Mouse (Mus musculus) hindbrain, embryonic 15.5 days (tissue): ENCODE data around the gene Foxi1. TPM values are rescaled to one million over a fixed set of nuclear protein-coding genes. Genes with fewer than 3 reads are reported as not detected.

Experiments used
- ATAC-seq: fragments of 200-750 bp; cut with Nextera tagmentation; 2 replicates; pipeline ENCODE4 v1.8.0; 2017; ENCODE audit warnings: low read depth, moderate number of reproducible peaks, moderate TSS enrichment; ENCODE audit not compliant: low FRiP score
- H3K27ac ChIP-seq: fragments of 300-500 bp; sonication (generic); replicated peaks from 2 replicates; pipeline ENCODE4 v1.5.1; 2015; ENCODE audit warnings: mild to moderate bottlenecking, inconsistent platforms
- H3K27me3 ChIP-seq: fragments of 300-500 bp; sonication (generic); 2 replicates; pipeline ENCODE4 v1.6.1; 2015; ENCODE audit warnings: control low read depth, inconsistent platforms
- H3K36me3 ChIP-seq: fragments of 300-500 bp; sonication (generic); 2 replicates; pipeline ENCODE4 v1.6.1; 2015; ENCODE audit warnings: control low read depth, inconsistent platforms
- H3K4me1 ChIP-seq: fragments of 300-500 bp; sonication (generic); replicated peaks from 2 replicates; pipeline ENCODE4 v1.6.1; 2015; ENCODE audit warnings: control low read depth, inconsistent platforms
- H3K4me2 ChIP-seq: fragments of 300-500 bp; sonication (generic); 2 replicates; pipeline ENCODE4 v1.6.1; 2015; ENCODE audit warnings: moderate library complexity, mild to moderate bottlenecking, inconsistent platforms
- H3K4me3 ChIP-seq: fragments of 300-500 bp; sonication (generic); 2 replicates; pipeline ENCODE4 v1.5.1; 2015; ENCODE audit warnings: mild to moderate bottlenecking, inconsistent platforms
- H3K9ac ChIP-seq: fragments of 300-500 bp; sonication (generic); 2 replicates; pipeline ENCODE4 v1.6.1; 2015; ENCODE audit warnings: inconsistent platforms
- H3K9me3 ChIP-seq: fragments of 300-500 bp; sonication (generic); 2 replicates; pipeline ENCODE4 v1.6.1; 2016; ENCODE audit warnings: control low read depth, inconsistent platforms
- WGBS: fragments of 180-500 bp; shearing (Covaris S2); methylation state at CpG from one replicate; pipeline ENCODE4 v1.1.7; 2015; 5-methylcytosine and 5-hydroxymethylcytosine counted together
- polyA plus RNA-seq: library from polyadenylated mRNA; unstranded; fragments of >200 nt; fragmentation: Nextera tagmentation; extraction: Ambion mirVana; gene quantifications from 2 replicates; pipeline ENCODE4 v1.2.1, GENCODE M21; 2015

The Foxi1 gene
- polyA plus RNA-seq, 1 experiment from 2014 or later, result not detected

DNA sequence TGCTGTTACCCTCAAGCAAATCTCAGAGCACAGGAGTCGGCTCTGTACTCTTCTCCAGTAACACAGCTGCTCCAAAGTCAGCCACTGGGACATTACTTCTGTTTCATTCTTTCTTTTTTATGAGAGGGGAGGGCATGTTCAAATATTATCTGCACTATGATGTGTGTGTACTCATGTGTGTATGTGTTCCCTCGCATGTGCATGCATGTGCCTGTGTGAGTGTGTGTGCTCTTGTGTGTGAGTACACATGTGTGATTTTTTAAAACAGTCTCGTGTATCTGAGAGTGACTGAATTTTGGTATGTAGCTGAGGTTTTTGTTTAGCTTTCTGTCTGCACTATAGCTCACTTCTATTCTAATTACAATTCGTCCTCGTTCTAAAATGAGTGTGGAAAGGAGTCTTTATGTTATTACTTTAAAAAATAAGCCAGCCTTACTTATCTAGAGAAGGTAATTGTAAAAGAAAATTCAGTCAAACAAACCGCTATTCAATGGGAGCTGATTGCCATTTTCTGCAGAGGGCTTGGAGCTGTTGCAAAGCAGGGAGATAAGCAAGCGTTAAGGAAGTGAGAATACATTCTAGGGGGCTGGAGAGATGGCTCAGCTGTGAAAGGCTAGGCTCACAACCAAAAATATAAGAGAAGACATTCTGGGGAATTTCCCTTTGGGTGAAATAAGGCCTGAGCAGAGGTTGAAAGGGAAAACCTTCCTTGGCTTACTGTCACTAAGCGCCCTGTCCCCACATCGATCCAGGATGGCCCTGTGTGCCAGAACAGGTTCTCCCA lies 13.5 kb downstream of the Foxi1 start:
- H3K36me3 ChIP-seq, result no peaks in the 10 kb centered on the region
- 72% methylated on average over 9 of the region's 9 CpGs for WGBS
- H3K9me3 ChIP-seq, result no peaks in the 10 kb centered on the region
- H3K27ac ChIP-seq, result no peak overlapping the region
- H3K4me3 ChIP-seq, result no peak overlapping the region
- H3K27me3 ChIP-seq, result no peaks in the 10 kb centered on the region
- no peak for ATAC-seq
- H3K9ac ChIP-seq, result no peak overlapping the region
- H3K4me2 ChIP-seq, result no peak overlapping the region
- no peaks in the 10 kb centered on the region for H3K4me1 ChIP-seq

DNA sequence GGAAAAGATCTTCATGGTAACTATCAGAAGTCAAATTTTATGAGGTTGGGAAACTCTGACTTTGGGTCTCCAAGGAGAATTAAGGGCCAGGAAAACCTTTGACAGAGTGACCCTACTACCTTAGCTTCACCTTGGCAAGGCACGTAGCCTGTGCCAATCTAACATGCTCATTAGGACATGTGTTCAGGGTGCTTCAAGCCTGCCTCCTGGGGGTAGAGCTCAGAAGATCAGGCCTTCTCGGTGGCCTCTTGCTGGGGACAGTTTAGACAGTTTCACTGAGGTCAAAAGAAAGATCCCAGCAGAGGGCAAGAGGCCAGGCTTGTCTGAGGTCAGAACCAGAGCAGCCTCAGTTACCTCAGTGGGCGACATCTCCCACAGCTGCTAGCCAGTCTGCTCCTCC lies 14.2 kb downstream of the Foxi1 start:
- 68% methylated on average over 3 of the region's 3 CpGs for WGBS
- ATAC-seq, result no peak
- H3K27ac ChIP-seq, result no peak overlapping the region

DNA sequence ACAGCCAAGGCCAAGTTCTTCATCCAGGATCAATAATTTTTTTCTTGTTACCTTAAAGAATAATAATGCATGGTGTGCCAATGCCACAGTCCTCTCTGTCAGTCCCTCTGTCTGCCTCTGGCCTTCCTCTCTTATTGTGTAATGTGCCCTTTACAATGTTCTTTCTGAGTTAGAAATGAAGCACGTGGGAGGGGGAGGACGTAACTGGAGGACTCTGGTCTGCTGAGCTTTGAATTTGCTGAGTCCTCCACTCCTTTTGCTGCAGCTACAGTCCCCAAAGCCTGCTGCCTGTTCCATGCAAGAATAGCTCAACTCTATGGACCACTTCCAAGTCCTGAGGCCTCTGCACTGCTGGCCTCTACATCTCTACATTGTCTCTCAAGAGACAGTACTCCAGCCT lies 23.6 kb downstream of the Foxi1 start:
- Histone ChIP-seq H3K4me1 (peaks cover 13% of the 10 kb centered on the region), H3K4me2 (no peak overlapping the region), H3K4me3 (no peak overlapping the region)

More for the DNA sequence above, 14.2 kb downstream of the Foxi1 start:
- no peaks in the 10 kb centered on the region for H3K36me3 ChIP-seq
- H3K4me1 ChIP-seq, result no peaks in the 10 kb centered on the region
- H3K27me3 ChIP-seq, result no peaks in the 10 kb centered on the region
- no peak overlapping the region for H3K4me3 ChIP-seq
- H3K9ac ChIP-seq, result no peak overlapping the region
- no peaks in the 10 kb centered on the region for H3K9me3 ChIP-seq
- no peak overlapping the region for H3K4me2 ChIP-seq

GRCm38 (mm10) chr11:34181214-34182117 lies 26.4 kb downstream of the Foxi1 start:
- ATAC-seq, result peak; percentile 94
- Histone ChIP-seq H3K36me3 (no peaks in the 10 kb centered on the region), H3K4me1 (peaks cover 13% of the 10 kb centered on the region), H3K27ac (no peak overlapping the region), H3K9me3 (no peaks in the 10 kb centered on the region), H3K4me2 (no peak overlapping the region), H3K4me3 (no peak overlapping the region), H3K9ac (no peak overlapping the region), H3K27me3 (no peaks in the 10 kb centered on the region)
- WGBS, result 24% methylated on average over 8 of the region's 8 CpGs

More for the DNA sequence above, 23.6 kb downstream of the Foxi1 start:
- Histone ChIP-seq H3K9me3 (no peaks in the 10 kb centered on the region), H3K9ac (no peak overlapping the region), H3K36me3 (no peaks in the 10 kb centered on the region), H3K27ac (no peak overlapping the region), H3K27me3 (no peaks in the 10 kb centered on the region)
- WGBS, result 69% methylated on average over 2 of the region's 2 CpGs
- ATAC-seq, result no peak

DNA sequence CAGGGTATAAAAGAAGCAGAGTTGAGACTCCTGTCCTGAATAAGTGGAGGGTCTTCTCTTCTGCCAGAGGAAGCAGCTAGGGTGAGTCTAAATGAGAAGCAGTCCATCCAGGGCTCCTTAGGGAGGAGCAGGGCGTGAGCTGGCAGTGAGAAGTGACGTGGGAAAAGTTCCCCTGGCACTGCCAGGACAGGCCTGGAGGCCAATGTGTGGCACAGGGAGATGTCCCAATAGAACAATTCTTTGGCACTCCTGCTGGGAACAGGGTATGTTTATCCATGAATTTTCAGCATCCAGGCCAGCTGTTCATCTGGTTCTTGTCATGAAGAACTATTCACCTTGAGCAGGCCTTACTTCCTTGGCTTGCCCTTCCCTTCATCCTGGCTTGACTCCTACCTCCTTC lies 29.1 kb downstream of the Foxi1 start:
- H3K36me3 ChIP-seq, result no peaks in the 10 kb centered on the region
- no peaks in the 10 kb centered on the region for H3K9me3 ChIP-seq
- no peak overlapping the region for H3K27ac ChIP-seq
- H3K4me1 ChIP-seq, result peaks cover 13% of the 10 kb centered on the region
- ATAC-seq, result no peak
- WGBS, result 69% methylated on average over 2 of the region's 2 CpGs
- no peak overlapping the region for H3K9ac ChIP-seq
- no peaks in the 10 kb centered on the region for H3K27me3 ChIP-seq
- H3K4me2 ChIP-seq, result no peak overlapping the region
- H3K4me3 ChIP-seq, result no peak overlapping the region

- Histone ChIP-seq H3K4me3 (no peak overlapping the region), H3K36me3 (no peaks in the 10 kb centered on the region), H3K4me2 (no peak overlapping the region), H3K27me3 (no peaks in the 10 kb centered on the region), H3K4me1 (0 out of 2 replicates have a peak, but pooled peaks cover under 1% of the 10 kb centered on the region), H3K9ac (no peak overlapping the region), H3K27ac (no peak overlapping the region), H3K9me3 (no peaks in the 10 kb centered on the region)
- ATAC-seq, result no peak
- whole genome bisulfite sequencing, result 90% methylated on average over 1 of the region's 1 CpGs
Measured at GRCm38 (mm10) chr11:34176371-34176770, 31.5 kb downstream of the Foxi1 start.

DNA sequence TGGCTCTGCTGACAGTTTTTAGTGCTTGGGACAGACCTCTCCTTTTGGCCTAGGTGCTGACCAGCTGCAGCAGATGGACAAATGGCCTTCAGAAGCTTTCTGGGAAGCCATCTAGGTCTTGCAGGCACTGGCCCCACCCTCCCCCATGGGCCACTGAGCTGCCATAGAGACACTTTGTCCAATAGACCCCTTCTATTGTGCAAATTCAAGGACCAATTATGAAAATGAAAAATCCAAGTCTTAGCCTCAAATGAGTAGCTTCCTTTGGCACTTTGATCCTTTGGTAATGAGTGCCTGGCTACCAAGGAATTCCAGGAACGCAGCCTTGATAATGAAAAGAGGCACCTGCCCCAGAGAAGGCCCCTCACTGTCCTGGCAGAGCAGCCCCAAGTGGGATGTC lies 36.7 kb downstream of the Foxi1 start:
- Histone ChIP-seq H3K27me3 (no peaks in the 10 kb centered on the region), H3K27ac (no peak overlapping the region), H3K4me1 (no peaks in the 10 kb centered on the region), H3K4me3 (no peak overlapping the region), H3K9me3 (no peaks in the 10 kb centered on the region), H3K36me3 (no peaks in the 10 kb centered on the region), H3K9ac (no peak overlapping the region), H3K4me2 (no peak overlapping the region)
- 81% methylated on average over 1 of the region's 1 CpGs for WGBS
- no peak for ATAC-seq

- no peaks in the 10 kb centered on the region for H3K36me3 ChIP-seq
- ATAC-seq, result no peak
- no peak overlapping the region for H3K4me2 ChIP-seq
- H3K27me3 ChIP-seq, result no peaks in the 10 kb centered on the region
- no peak overlapping the region for H3K4me3 ChIP-seq
- H3K9me3 ChIP-seq, result no peaks in the 10 kb centered on the region
- H3K9ac ChIP-seq, result no peak overlapping the region
- 44% methylated on average over 5 of the region's 5 CpGs for WGBS
- no peak overlapping the region for H3K27ac ChIP-seq
- no peaks in the 10 kb centered on the region for H3K4me1 ChIP-seq
Measured at GRCm38 (mm10) chr11:34169464-34169894, 38.4 kb downstream of the Foxi1 start.

DNA sequence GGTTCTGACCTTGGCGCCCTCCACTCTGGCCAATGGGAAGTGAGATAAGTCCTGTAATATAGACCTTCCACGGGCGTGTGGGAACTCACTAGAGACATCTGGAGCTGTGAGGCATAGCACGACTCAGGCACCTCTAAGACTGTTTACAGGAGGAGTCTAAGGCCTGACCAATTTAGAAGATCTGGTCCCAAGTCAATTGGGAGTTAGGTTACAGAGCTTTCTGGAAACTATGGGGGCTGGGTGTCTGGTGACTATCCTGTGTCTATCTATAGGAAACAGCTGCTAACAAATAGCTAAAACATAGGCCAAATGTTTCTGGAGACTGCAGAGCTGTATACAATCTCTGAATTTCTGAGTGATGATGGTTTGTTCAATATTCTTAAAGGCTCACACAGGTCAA lies 41.5 kb downstream of the Foxi1 start:
- Histone ChIP-seq H3K4me3 (no peak overlapping the region), H3K4me2 (no peak overlapping the region), H3K27me3 (no peaks in the 10 kb centered on the region), H3K36me3 (no peaks in the 10 kb centered on the region), H3K9me3 (no peaks in the 10 kb centered on the region), H3K27ac (no peak overlapping the region), H3K9ac (no peak overlapping the region), H3K4me1 (no peaks in the 10 kb centered on the region)
- WGBS, result 84% methylated on average over 4 of the region's 4 CpGs
- no peak for ATAC-seq

DNA sequence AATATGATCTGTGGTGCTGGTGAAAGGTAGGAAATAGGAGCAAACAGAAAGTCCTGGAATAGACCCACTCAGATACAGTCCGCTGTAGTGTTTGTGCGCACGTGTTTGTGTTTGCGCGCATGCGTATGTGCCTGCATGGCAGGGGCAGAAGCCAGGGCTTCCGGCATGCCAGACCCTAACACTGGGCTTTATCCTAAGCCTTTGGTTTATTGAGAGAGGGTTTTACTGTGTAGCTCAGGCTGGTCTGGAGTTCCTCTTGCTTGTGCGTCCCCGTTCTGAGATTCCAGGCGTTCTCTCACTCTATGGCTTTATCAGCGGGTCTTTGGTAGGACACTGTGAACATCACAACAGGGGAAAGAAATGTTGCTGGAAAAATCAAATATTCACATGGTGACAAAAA lies 42.6 kb downstream of the Foxi1 start:
- H3K9me3 ChIP-seq, result no peaks in the 10 kb centered on the region
- no peak overlapping the region for H3K4me3 ChIP-seq
- H3K27ac ChIP-seq, result no peak overlapping the region
- H3K36me3 ChIP-seq, result no peaks in the 10 kb centered on the region
- H3K27me3 ChIP-seq, result no peaks in the 10 kb centered on the region
- H3K4me1 ChIP-seq, result no peaks in the 10 kb centered on the region
- no peak overlapping the region for H3K4me2 ChIP-seq
- no peak overlapping the region for H3K9ac ChIP-seq
- WGBS, result 97% methylated on average over 11 of the region's 11 CpGs
- no peak for ATAC-seq

DNA sequence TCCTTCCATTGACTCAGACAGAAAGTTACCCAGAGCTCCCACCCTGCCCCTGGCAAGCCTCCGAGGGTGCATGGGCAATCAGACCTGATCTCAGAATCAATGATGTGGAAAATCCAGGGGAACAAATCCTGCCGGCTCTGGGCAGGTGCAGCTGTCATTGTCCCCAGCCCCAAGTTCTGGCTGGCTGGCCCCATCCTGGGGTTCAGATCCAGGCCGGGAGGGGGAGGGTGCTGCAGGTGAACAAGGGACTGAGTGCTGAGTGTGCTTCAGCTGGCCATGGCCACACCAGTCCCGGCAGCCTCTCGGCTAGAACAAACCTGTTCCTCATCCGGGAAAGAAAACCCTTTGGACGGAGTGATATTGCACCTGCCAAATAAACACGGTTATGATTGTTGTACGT lies 49.0 kb downstream of the Foxi1 start:
- H3K9ac ChIP-seq, result no peak overlapping the region
- no peak overlapping the region for H3K4me3 ChIP-seq
- H3K27ac ChIP-seq, result no peak overlapping the region
- H3K27me3 ChIP-seq, result no peaks in the 10 kb centered on the region
- no peaks in the 10 kb centered on the region for H3K4me1 ChIP-seq
- no peak for ATAC-seq
- no peaks in the 10 kb centered on the region for H3K9me3 ChIP-seq
- H3K36me3 ChIP-seq, result no peaks in the 10 kb centered on the region
- 85% methylated on average over 9 of the region's 9 CpGs for WGBS
- no peak overlapping the region for H3K4me2 ChIP-seq

- H3K4me2 ChIP-seq, result no peak overlapping the region
- ATAC-seq, result no peak
- H3K9me3 ChIP-seq, result no peaks in the 10 kb centered on the region
- no peak overlapping the region for H3K9ac ChIP-seq
- H3K4me1 ChIP-seq, result no peaks in the 10 kb centered on the region
- no peak overlapping the region for H3K27ac ChIP-seq
- WGBS, result 87% methylated on average over 7 of the region's 7 CpGs
- H3K36me3 ChIP-seq, result no peaks in the 10 kb centered on the region
- H3K4me3 ChIP-seq, result no peak overlapping the region
- no peaks in the 10 kb centered on the region for H3K27me3 ChIP-seq
Measured at GRCm38 (mm10) chr11:34155235-34155634, 52.7 kb downstream of the Foxi1 start.
